Mouse (Mus musculus): Measurements from ENCODE around the gene Ppp1cb.
"Not testable (repeated sequence)": the region's sequence is repeated elsewhere in the genome, so short reads cannot be mapped to it uniquely, and the experiment has no call there.

Ppp1cb gene

GRCm38 (mm10) chr5:32458408-32459143 is at the start of gene Ppp1cb:
Ppp1cb (plus strand) TSS chr5:32458843.
- DNase-seq (ENCODE audit: low spot score): peak; percentile 81

- no peak for DNase-seq (ENCODE audit: low spot score)
Measured at GRCm38 (mm10) chr5:32409747-32410146, 48.9 kb upstream of the Ppp1cb start.

GRCm38 (mm10) chr5:32410954-32411688 is 47.5 kb upstream of the Ppp1cb start:
- DNase-seq (ENCODE audit: low spot score): no peak

GRCm38 (mm10) chr5:32412186-32412950 is 46.3 kb upstream of the Ppp1cb start:
- DNase-seq (ENCODE audit: low spot score): no peak

GRCm38 (mm10) chr5:32413083-32413482 is 45.6 kb upstream of the Ppp1cb start:
- DNase-seq (ENCODE audit: low spot score): no peak

GRCm38 (mm10) chr5:32413569-32413968 is 45.1 kb upstream of the Ppp1cb start:
- no peak for DNase-seq (ENCODE audit: low spot score)

- DNase-seq (ENCODE audit: low spot score): no peak
Measured at GRCm38 (mm10) chr5:32414461-32414985, 44.1 kb upstream of the Ppp1cb start.

- DNase-seq (ENCODE audit: low spot score): no peak
Measured at GRCm38 (mm10) chr5:32415554-32415953, 43.1 kb upstream of the Ppp1cb start.

- DNase-seq (ENCODE audit: low spot score): no peak
Measured at GRCm38 (mm10) chr5:32416881-32417280, 41.8 kb upstream of the Ppp1cb start.

GRCm38 (mm10) chr5:32422081-32422589 is 36.5 kb upstream of the Ppp1cb start:
- no peak for DNase-seq (ENCODE audit: low spot score)

- DNase-seq (ENCODE audit: low spot score): no peak
Measured at GRCm38 (mm10) chr5:32423339-32424046, 35.1 kb upstream of the Ppp1cb start.

- DNase-seq (ENCODE audit: low spot score): no peak
Measured at GRCm38 (mm10) chr5:32424464-32424863, 34.2 kb upstream of the Ppp1cb start.

- DNase-seq (ENCODE audit: low spot score): no peak
Measured at GRCm38 (mm10) chr5:32425485-32426171, 33.0 kb upstream of the Ppp1cb start.

- no peak for DNase-seq (ENCODE audit: low spot score)
Measured at GRCm38 (mm10) chr5:32430399-32430798, 28.2 kb upstream of the Ppp1cb start.

GRCm38 (mm10) chr5:32434346-32434745 is 24.3 kb upstream of the Ppp1cb start:
- not testable (repeated sequence) for DNase-seq (ENCODE audit: low spot score)

- DNase-seq (ENCODE audit: low spot score): no peak
Measured at GRCm38 (mm10) chr5:32435612-32436011, 23.0 kb upstream of the Ppp1cb start.

GRCm38 (mm10) chr5:32437901-32438563 is 20.6 kb upstream of the Ppp1cb start:
- DNase-seq (ENCODE audit: low spot score): no peak

- DNase-seq (ENCODE audit: low spot score): no peak
Measured at GRCm38 (mm10) chr5:32438564-32438922, 20.1 kb upstream of the Ppp1cb start.

GRCm38 (mm10) chr5:32441336-32441735 is 17.3 kb upstream of the Ppp1cb start:
- no peak for DNase-seq (ENCODE audit: low spot score)

- DNase-seq (ENCODE audit: low spot score): no peak
Measured at GRCm38 (mm10) chr5:32441992-32442575, 16.6 kb upstream of the Ppp1cb start.

Data from ovary, postnatal 10 days (tissue).